Mouse (Mus musculus) embryonic stem cell, embryonic (primary cell): ENCODE measurements around the gene Olfr870.
"Not testable (repeated sequence)": the region's sequence is repeated elsewhere in the genome, so short reads cannot be mapped to it uniquely, and the experiment has no call there.

ENCODE experiments used
- CTCF ChIA-PET, 4 experiments: fragments of 300-600 bp in 2 of 4; fragments of 350-600 bp in 2 of 4; sonication (Branson Sonifier 250); formaldehyde crosslinking; loops; one replicate each; lab custom pipeline; 2022; ENCODE audit warnings: inconsistent platforms in 2 of 4; lab: Charles Lee
- POLR2A ChIA-PET, 4 experiments: fragments of 300-600 bp in 2 of 4; fragments of 350-600 bp in 2 of 4; sonication (Branson Sonifier 250); formaldehyde crosslinking; loops; one replicate each; lab custom pipeline; 2022; ENCODE audit warnings: antibody characterized with exemption in 4 of 4, inconsistent platforms in 1 of 4; lab: Charles Lee

Olfr870 gene

DNA sequence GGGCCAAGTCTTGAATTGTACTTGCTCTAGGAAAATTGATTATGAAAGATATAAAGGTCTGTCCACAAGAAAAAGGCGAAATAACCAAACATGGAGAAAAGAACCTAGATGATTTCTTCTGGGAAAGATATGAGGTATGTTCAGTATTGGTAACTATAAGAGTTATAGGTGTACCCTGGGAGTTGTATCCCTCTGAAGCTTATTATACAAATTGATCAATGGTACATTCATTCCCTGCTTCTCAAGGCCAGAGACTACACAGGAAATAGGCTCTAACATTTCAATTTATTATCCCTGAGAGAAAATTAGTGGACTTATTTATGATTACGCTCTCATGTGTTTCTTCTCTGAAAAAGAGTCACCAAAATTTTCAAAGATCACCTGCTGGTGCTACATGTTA lies at the start of gene Olfr870:
Gene Olfr870, minus strand, starts transcription at position 101 of the 400 bp plus-strand sequence.
- CTCF ChIA-PET = no interaction called here
- POLR2A ChIA-PET = no interaction called here

DNA sequence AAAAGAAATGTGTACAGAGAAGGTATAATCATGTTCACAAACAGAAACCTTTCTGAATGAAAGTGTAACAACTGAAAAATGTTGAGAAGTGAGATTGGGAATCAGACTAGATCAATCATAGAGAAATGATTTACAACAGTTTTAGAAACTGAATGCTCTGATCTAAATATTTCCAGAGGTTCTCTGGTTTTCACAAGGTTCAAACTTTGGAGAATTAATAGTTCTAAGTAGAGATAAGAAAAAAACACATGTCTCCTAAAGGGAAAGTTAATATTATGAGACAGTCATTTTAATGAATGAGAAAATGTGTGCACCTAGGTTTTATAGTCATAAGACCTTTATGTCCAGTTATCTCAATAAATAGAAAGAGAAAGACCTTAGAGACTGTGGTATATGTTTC lies 38.0 kb upstream of the Olfr870 start, which contains the start of gene Olfr871:
Gene Olfr871, plus strand, starts transcription at position 301 of the 400 bp plus-strand sequence.
- ChIA-PET POLR2A (no interaction called here), CTCF (no interaction called here)

DNA sequence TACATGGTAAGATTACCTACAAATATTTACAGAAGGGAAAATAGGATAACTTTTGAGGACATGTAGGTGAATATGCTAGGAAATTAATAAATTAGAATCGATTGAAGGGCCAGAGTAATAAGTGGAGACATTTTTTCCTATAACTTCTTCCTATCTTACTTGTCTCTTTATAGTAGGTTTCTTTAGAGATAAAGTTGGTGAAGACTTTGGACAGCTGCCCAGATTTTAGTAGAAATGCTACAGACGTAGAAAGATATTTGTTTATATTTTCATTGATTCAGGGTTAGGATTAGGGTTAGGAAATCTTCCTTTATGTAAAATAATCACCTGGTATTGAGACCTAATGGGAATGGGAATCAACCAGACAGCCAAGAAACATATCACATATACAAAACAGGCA lies 37.6 kb upstream of the Olfr870 start:
- ChIA-PET POLR2A (no interaction called here), CTCF (no interaction called here)

DNA sequence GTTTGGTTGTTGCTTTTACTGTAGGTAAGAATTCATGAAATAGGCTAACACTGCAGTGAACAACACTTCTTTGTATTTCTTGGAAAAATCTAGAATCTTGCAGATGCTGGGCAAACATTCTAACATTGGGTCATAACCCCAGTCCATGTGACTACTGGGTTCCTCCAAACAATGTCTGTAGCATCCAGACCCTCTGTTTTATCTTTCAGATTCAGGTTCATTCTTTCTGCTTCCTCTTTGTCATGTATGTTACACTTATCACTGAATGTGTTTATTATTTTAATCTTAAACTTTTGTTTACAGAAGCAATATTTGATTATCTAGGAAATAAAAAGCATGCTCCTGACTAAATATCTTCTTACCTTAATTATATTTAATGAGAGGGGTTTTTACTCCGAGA lies 37.0 kb upstream of the Olfr870 start:
- ChIA-PET CTCF (no interaction called here), POLR2A (no interaction called here)

DNA sequence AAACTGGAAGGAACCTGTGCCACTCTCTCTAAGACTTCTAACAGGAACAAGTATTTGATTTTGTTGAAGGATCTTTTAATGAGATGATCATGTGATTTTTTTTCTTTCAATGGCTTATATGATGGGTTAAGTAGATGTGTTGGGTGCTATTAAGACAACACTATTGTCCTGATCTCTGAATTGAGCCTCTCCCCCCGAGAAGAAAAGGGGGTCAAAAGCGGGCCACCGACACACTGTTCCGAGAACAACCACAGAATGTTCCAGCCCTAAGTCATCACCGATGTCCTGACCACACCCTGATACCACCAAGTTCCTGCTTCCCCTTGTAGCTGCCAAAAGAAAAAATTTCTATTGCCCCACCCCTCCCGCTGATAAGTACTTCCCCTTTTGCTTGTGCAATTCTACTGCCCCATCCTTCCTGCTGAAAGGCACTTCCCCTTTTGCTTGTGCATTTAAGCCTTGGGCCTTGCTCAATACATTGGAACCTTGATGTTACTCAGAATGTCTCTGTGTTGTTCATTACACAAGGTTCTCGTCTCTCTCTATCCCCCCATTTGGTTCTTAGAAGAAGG lies 29.6 kb upstream of the Olfr870 start:
- CTCF ChIA-PET = not testable (repeated sequence)
- POLR2A ChIA-PET = interaction anchor here in 1 of 4 experiments (0.6 kb wide), 1 partner anchor 13 kb away, joined by 4 read pairs; no protein-coding TSS in a partner anchor

DNA sequence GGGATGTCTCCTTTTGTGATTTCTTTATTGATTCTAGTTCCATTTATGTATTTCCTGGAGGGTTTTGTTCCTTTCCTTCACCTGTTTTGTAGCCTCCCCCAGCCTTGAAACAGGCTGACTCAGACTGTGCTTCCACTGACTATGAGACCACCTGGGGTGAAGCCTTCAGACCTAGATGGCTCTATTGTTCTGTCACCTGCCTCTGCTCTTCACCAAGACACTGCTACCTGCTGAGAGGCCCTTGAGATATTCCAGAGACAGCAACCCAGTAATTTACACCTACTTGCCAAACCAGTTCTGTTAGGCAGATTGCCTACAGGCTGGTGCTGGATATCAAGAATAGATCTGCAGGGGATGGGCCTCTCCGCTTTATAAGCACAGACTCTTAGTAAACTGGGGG lies 28.3 kb upstream of the Olfr870 start:
- CTCF ChIA-PET = no interaction called here
- POLR2A ChIA-PET = no interaction called here

DNA sequence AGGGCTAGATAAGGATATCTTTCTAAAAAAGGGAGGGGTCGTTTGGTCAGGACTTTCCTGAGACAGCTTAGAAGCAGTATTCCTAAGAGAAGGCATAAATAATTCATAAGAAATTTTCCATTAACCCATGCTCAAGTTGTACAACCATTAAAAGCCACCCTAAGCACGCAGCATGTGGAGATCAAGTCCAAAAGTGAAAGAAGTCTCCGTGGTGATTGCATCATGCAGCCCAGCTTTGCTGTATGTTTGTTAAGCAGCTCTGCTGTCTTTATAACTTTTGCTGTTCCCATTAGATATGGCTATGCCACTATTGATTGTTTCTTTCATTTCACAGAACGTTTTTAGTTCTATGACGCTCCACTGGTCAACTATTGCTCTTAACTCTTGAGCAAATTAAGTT lies 5.6 kb upstream of the Olfr870 start:
- POLR2A ChIA-PET = no interaction called here

DNA sequence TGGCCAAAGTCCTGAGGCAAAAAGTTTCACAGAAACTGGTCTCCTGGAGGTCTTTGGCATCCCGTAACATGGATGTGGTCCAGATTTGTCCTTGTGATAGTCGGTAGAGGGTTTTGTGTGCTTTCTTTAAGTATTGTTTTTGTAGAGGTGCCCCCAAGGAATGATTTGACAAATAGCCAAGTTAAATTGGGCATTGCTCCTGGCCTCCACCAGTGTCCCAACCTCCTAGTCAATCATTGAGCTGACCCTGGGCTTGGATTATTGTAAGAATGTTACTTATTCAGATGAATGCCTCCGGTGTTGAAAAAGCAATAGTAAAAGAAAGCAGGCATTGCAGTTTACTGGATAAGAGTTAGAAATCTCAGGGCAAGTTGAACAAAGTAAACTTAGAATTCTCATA lies 24.2 kb downstream of the Olfr870 start:
- POLR2A ChIA-PET = no interaction called here
- CTCF ChIA-PET = no interaction called here

More for the DNA sequence above, 5.6 kb upstream of the Olfr870 start:
- CTCF ChIA-PET = no interaction called here

DNA sequence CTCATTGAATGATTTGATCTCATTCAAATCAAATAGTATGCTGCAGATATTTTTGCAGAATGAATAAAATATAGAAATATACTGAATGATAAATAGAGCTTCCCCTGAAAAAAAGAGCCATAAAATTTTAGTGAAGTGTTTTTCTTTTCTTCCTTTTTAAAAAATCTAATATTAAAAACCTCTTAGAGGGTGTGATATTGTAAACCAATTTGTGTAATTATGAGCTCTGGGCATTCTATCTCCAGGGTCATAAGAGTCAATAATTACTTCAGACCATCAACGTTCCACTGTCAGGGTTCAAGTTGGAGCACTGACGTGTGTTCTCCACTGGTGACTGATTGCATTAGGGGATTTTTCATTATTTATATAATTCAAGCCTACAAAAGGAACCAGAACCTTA lies 45.1 kb downstream of the Olfr870 start, which contains the start of gene Olfr869:
Gene Olfr869, plus strand, starts transcription at position 301 of the 400 bp plus-strand sequence.
- ChIA-PET POLR2A (no interaction called here), CTCF (no interaction called here)
